Mouse (Mus musculus) layer of hippocampus, postnatal 36 days (tissue): ENCODE data around the gene Krt80. TPM values are rescaled to one million over a fixed set of nuclear protein-coding genes. Genes with fewer than 3 reads are reported as not detected.
A peak's percentile ranks its signal among the peaks of the same experiment; 100 is the strongest.
"Not testable (repeated sequence)": the region's sequence is repeated elsewhere in the genome, so short reads cannot be mapped to it uniquely, and the experiment has no call there.

Experiments used
- DNase-seq, 2 experiments: peaks; one replicate each; pipeline ENCODE4 v3.0.0; 2022
- total RNA-seq, 2 experiments: library from RNA; stranded (reverse); gene quantifications; 2 replicates each; pipeline ENCODE4 v1.2.3; 2021

Gene Krt80
- total RNA-seq, 2 experiments from 2014 or later, result 0.46 TPM; not detected in 1

GRCm38 (mm10) chr15:101341797-101342515 lies 28.0 kb downstream of the Krt80 start:
- peak; percentile 41 to 47 for DNase-seq

DNA sequence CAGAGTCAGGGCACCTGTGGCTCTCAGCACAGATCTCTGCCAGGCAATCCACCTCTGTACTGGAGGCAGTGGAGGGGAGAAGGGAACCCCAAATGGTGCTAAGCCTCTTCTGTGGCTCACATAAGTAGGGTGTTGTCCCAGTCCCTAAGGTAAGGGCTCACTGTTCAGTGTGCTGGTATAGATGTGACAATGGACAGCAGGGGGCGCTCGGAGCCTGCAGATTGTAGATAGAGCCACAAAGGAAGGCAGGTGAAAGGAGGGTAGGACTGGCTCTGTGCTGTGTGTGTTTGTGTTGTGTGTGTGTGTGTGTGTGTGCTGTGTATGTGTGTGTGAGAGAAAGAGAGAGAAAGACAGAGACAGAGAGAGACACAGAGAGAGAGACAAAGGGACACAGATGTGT lies 30.4 kb downstream of the Krt80 start:
- peak; percentile 79 to 81 for DNase-seq

- no peak for DNase-seq
These were observed 31.6 kb downstream of the Krt80 start for GRCm38 (mm10) chr15:101338359-101338758.

DNA sequence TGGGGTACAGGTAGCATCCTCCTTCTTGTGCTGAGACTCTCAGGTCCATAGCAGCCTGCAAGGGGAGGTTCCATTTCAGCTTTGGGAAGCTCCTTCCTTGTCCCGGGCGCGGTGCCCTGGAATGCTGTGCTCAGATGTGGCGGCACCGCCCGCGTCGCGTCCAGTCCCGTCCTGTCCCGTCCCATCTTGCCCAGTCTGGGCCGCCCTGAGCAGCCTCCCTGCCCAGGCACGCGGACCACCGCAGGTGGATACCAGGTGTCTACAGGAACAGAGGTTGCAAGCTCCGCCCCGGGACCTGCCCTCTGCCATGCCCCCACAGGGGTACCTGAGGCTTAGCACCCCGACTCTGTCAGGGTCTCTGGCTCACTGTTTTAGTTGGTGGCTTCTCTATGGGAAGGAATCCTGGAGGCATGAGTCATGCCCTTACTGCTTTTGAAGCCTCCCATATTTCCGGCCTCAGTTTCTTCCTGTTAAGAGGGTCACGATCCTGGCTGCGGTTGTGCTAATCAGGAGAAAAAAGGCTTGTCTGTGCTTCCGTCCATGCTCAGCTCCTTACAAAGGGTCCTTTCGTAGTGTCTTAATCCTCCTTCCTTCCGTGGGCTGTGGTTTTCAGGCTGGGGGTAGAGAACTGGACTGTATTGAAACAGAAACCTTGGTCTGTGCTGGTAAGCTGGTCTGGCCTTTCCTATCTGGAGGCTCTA lies 33.3 kb downstream of the Krt80 start:
- no peak for DNase-seq

DNA sequence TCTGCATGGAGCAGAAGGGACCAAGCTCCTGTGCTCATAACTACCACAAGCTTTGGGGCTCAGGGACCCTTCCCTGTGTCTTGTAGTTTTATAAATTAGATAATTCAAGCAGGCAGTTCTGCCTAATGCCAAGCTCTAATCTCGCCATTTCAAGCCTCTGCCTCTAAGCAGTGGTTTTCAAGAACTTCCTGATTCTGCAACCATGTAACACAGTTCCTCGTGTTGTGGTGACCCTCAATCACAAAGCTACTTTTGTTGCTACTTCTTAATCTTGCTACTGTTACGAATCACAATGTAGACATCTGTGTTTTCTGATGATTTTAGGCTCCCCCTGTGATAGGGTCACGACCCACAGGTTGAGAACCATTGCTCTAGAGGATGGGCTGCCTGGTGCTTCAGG lies 36.3 kb downstream of the Krt80 start:
- DNase-seq, result no peak

DNA sequence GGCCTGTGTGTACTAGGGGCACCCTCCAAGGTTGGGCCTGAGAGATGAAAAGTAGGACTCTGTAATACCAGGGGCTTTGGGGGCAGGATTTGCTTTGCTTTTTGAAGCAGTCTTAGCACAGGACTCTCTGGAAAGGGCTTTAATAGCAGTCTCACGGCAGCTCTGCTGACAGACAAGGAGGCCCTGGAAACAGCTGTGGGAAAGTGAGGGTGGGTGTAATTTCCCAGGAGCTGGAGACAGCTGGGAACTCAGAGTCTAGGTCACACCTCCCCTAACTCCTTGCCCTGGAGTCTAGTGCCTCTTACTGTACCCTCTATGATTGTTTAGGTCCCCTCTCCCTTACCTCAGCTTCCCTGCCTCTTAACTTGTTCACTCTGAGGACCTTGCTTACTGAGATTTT lies 36.8 kb downstream of the Krt80 start:
- DNase-seq, result no peak

GRCm38 (mm10) chr15:101332370-101332769 lies 37.6 kb downstream of the Krt80 start:
- no peak for DNase-seq

DNA sequence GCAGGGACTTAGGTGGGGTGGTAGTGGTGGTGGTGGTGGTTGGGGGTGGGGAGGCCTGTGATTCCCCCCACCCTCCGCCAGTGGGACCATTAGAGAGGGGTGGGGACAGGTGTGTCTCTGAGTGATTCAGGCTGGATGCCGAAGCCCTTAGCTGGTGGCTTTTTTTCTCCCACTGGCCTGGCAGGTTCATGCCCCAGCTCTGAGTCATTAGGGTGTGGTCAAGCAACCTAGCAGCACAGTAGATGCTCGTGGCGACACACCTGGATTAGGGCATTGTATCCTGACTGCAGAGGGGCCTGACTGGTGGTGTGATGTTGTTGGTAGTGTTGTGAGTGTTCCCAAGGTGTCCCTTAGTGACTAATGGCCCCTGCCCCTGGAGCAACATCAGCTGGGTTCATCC lies 38.9 kb downstream of the Krt80 start:
- no peak for DNase-seq

DNA sequence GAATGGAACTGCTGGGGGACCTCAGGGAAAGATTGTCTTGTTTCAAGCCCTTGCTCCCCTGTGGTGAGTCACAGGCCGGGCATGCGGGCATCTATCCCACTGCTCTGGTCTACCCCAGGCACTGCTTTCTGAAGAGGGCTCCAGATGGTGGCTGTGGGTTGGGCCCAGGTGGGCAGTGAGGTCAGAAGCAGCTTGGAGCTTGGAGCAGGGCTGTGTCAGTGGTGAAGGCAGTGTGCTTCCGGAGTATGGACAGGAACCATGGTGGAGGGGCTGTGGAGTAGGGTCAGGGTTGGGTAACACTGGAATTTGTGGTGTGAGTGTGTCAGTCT lies 40.4 kb downstream of the Krt80 start:
- DNase-seq, result no peak

GRCm38 (mm10) chr15:101328876-101329563 lies 40.9 kb downstream of the Krt80 start:
- no peak for DNase-seq

- DNase-seq, result peak; percentile 81 to 82
These were observed 42.7 kb downstream of the Krt80 start for GRCm38 (mm10) chr15:101327282-101327681.

DNA sequence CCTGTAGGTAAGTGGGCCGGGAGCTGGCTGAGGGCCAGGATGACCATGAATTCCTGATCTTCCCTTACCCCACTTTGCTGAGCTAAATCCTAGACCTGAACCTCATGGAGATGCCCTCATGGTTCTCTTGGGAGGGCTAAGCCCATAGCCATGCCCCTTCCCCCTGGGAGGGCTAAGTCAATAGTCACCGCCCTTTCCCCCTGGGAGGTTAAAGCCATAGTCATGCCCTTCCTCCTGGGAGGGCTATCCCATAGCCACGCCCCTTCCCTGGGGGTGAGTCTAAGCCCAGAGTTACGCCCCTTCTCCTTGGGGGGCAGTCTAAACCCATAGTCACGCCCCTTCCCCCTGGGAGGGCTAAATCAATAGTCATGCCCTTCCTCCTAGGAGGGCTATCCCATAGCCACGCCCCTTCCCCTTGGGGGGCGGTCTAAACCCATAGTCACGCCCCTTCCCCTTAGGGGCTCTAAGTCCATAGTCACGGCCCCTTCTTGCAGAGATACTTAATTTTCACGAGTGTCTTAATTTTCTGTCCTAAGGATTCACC lies 43.9 kb downstream of the Krt80 start:
- DNase-seq, result no peak

DNA sequence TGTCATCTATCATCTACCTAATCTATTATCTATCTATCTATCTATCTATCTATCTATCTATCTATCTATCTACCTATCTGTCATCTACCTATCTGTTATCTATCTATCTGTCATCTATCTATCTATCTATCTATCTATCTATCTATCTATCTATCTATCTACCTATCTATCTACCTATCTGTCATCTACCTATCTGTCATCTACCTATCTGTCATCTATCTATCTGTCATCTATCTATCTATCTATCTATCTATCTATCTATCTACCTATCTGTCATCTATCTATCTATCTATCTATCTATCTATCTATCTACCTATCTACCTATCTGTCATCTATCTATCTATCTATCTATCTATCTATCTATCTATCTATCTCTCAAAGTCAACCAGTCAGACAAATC lies 45.6 kb downstream of the Krt80 start:
- not testable (repeated sequence) for DNase-seq

DNA sequence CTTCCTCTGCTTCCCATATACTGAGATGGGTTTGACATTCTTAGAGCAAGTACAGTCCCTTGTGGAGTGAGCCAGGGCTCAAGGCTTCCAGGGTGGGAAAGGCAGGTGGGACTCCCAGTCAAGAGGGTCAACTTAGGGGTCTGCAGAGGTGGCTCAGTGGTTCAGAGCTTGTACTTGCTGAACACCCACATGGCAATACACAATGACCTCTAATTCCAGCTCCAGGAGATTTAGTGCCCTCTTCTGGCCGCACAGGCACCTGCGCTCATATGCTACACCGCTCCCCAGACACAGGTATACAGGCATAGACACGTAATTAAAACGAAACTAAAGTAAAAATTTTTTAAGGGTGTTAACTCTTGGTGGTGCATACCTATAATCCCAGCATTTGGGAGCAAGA lies 46.5 kb downstream of the Krt80 start:
- no peak for DNase-seq

GRCm38 (mm10) chr15:101322640-101323039 lies 47.3 kb downstream of the Krt80 start:
- no peak for DNase-seq

DNA sequence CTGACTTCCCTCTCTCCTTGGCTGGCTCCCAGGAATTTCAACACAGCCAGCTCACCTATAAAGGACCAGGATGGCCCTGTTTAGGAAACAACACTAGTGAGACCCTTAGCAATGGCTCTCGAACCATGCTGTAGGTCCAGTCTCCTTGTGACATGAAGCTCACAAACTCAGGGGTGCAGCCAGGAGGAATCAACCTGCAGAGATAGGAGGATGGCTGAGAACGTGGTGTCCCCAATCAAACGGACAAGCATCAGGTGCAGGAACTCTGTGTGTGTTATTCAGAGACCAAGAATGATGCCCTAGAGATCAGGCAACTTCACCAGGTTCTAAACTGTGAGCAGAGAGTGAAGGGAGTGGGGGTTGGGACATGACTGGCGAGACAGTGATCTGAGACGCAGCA lies 47.9 kb downstream of the Krt80 start:
- no peak for DNase-seq

GRCm38 (mm10) chr15:101321126-101321525 lies 48.8 kb downstream of the Krt80 start:
- no peak for DNase-seq

DNA sequence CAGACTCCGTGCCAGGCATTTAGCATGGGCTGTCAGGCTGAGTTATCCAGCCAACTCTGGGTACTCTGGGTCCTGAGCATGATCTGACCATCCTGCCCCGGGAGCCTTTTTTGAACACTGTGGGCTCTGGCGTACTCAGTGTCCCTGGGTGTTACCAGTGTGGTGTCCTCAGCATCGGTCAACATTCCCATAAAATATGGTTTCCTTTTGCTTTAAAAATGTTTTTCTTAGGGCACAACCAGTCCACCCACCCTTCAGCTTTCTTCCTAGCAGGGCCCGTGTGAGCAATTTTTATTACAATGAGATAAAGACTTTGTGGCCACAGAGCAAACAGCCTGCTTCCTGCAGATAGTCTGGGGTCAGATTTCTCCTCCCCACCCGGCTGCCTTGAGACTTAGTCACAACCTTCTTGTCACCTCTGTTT lies 49.3 kb downstream of the Krt80 start:
- no peak for DNase-seq

- DNase-seq, result no peak
These were observed 49.8 kb downstream of the Krt80 start for GRCm38 (mm10) chr15:101320010-101320617.

GRCm38 (mm10) chr15:101318889-101319765 lies 50.8 kb downstream of the Krt80 start:
- DNase-seq, result no peak

GRCm38 (mm10) chr15:101317814-101318500 lies 52.0 kb downstream of the Krt80 start:
- DNase-seq, result no peak
